Mouse (Mus musculus) kidney, embryonic 15.5 days (tissue): ENCODE measurements around the gene Nfib. TPM values are rescaled to one million over a fixed set of nuclear protein-coding genes. Genes with fewer than 3 reads are reported as not detected.

Experiments used
- ATAC-seq: fragments of 200-750 bp; cut with Nextera tagmentation; replicated peaks from 2 replicates; pipeline ENCODE4 v1.8.0; 2017; ENCODE audit warnings: moderate TSS enrichment; ENCODE audit not compliant: low FRiP score
- H3K27ac ChIP-seq: fragments of 300-500 bp; sonication (generic); 2 replicates; pipeline ENCODE4 v1.5.1; 2015; ENCODE audit warnings: mild to moderate bottlenecking, inconsistent platforms
- H3K27me3 ChIP-seq: fragments of 300-500 bp; sonication (generic); 2 replicates; pipeline ENCODE4 v1.6.1; 2015; ENCODE audit warnings: inconsistent platforms
- H3K36me3 ChIP-seq: fragments of 300-500 bp; sonication (generic); 2 replicates; pipeline ENCODE4 v1.6.1; 2015; ENCODE audit warnings: inconsistent platforms
- H3K4me1 ChIP-seq: fragments of 300-500 bp; sonication (generic); 2 replicates; pipeline ENCODE4 v1.6.1; 2015; ENCODE audit warnings: inconsistent platforms
- H3K4me2 ChIP-seq: fragments of 300-500 bp; sonication (generic); 2 replicates; pipeline ENCODE4 v1.6.1; 2015; ENCODE audit warnings: moderate library complexity, mild to moderate bottlenecking, inconsistent platforms
- H3K4me3 ChIP-seq: fragments of 300-500 bp; sonication (generic); replicated peaks from 2 replicates; pipeline ENCODE4 v1.5.1; 2015; ENCODE audit warnings: mild to moderate bottlenecking, inconsistent platforms
- H3K9ac ChIP-seq: fragments of 300-500 bp; sonication (generic); 2 replicates; pipeline ENCODE4 v1.6.1; 2015; ENCODE audit warnings: mild to moderate bottlenecking, inconsistent platforms
- H3K9me3 ChIP-seq: fragments of 300-500 bp; sonication (generic); replicated peaks from 2 replicates; pipeline ENCODE4 v1.6.1; 2016; ENCODE audit warnings: inconsistent platforms
- WGBS: fragments of 180-500 bp; shearing (Covaris S2); methylation state at CpG from one replicate; pipeline ENCODE4 v1.1.7; 2015; ENCODE audit warnings: mixed read lengths; 5-methylcytosine and 5-hydroxymethylcytosine counted together
- polyA plus RNA-seq: library from polyadenylated mRNA; unstranded; fragments of >200 nt; fragmentation: Nextera tagmentation; extraction: Ambion mirVana; gene quantifications from 2 replicates; pipeline ENCODE4 v1.2.1, GENCODE M21; 2015

The Nfib gene
- polyA plus RNA-seq: 29.0 and 33.8 TPM in 2 replicates

DNA sequence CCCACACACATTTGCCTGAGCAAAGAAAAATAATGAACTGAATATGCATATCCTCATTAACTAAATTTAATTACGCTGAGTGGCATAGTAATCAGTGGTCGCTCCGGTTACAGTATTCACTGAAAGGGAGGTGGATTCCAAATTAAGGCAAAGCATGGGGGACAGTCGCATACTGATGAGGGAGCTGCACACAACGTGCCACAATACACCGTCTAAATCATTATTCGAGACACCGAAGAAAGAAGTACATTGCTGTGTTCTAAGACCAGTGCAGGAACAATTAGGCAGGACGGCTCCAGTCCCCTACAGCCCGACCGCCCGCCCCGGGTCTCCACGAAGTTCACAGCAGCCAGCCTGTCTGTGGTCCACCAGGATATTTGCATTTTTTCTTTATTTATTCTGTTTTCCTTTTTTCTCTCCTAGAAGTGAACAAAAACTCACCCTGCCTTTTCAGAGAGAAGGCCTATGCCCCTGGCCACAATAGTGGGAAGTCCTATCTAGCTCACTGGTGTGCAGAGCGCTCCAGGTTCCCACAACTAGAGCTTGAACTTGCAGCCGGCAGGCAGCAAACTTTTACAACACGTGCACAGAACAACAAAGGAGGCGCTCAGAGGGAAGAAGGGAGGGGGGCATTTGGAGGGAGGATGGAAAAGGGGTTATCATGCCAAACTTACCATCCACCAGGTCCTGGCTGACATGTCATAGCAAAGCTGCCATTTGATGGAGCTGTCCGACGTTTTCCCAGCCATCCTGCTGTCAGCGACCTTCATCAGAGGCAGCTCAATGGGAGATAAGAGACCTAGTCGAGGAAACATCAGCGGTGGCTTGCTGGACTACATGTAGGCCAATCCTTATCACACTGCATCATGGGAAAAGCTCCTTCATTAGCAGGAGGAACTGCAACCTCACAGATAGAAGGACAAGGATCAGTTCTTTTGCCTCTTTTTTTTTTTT is at the start of gene Nfib:
Nfib (minus strand) TSS at position 910 of the 954 bp plus-strand sequence.
- Histone ChIP-seq H3K36me3 (no peaks in the 10 kb centered on the region), H3K9me3 (no peaks in the 10 kb centered on the region), H3K4me2 (no peak within 1 kb of the TSS), H3K27ac (no peak within 1 kb of the TSS), H3K27me3 (no peaks in the 10 kb centered on the region), H3K9ac (no peak within 1 kb of the TSS), H3K4me3 (no peak within 1 kb of the TSS), H3K4me1 (0 out of 2 replicates have a peak, but pooled peaks cover 4% of the 10 kb centered on the region)
- 74% methylated on average over 23 of the region's 23 CpGs for WGBS
- no peak for ATAC-seq

DNA sequence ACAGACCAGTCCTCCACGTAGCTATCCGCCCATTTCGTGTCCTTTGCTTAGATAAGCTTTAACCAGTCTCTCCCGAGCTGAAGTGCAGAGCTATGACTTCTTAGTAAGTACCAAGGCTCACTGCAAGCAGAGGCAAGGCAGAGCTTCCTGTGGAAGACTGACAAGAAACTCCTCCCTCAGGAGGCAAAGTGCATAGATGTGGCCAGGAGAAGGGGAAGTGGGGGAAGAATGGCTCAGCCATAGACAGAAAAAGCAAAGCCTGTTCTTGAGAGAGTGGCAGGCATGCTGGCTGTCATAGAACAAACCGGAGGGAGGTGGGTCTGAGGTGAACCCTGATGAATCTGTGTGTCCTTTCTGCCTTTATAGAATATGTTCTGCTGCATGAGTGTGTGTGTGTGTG is 30.2 kb upstream of the Nfib start:
- H3K4me2 ChIP-seq: no peak overlapping the region
- H3K9me3 ChIP-seq: no peaks in the 10 kb centered on the region
- ATAC-seq: no peak
- 0 out of 2 replicates have a peak, but pooled peaks cover 2% of the 10 kb centered on the region for H3K4me1 ChIP-seq
- no peak overlapping the region for H3K9ac ChIP-seq
- no peak overlapping the region for H3K4me3 ChIP-seq
- H3K36me3 ChIP-seq: no peaks in the 10 kb centered on the region
- no peaks in the 10 kb centered on the region for H3K27me3 ChIP-seq
- H3K27ac ChIP-seq: no peak overlapping the region
- 67% methylated on average over 5 of the region's 5 CpGs for WGBS

DNA sequence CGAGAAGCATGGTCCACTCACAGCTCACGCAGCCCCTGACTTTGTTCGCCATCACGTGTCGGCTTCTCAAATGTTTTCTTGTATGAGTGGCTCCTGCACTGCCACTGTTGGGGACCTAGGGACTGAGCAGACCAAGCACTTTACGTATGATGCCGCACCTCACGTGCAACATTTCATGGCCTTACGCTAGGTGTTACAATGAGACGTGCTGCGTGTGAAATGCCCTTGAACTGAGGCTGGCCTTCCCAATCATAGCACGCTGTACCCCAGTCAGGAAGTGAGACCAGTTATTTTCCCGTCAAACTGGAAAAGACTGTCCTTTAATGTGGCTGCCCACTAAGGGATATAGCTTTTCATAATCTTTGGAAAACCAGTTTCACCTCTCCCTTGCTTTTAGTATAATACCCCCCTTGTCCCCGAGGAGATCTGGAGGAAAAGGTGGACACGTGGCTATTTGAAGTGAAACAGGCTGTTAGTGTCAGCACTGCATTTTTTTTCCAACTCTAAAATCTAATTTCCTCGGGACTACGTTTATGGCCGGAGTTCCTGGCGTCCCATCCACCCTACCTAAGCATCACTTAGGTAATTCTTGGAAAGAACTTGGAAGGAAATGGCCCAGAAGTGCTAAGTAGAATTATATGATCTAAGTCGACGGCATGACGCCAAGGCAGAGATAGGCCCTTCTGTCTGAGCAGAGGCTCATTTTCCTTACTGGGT is 29.4 kb upstream of the Nfib start:
- no peak for ATAC-seq
- Histone ChIP-seq H3K36me3 (no peaks in the 10 kb centered on the region), H3K4me1 (0 out of 2 replicates have a peak, but pooled peaks cover 2% of the 10 kb centered on the region), H3K27me3 (no peaks in the 10 kb centered on the region), H3K9me3 (no peaks in the 10 kb centered on the region), H3K27ac (no peak overlapping the region), H3K9ac (no peak overlapping the region), H3K4me2 (no peak overlapping the region), H3K4me3 (no peak overlapping the region)
- 72% methylated on average over 22 of the region's 22 CpGs for whole genome bisulfite sequencing

DNA sequence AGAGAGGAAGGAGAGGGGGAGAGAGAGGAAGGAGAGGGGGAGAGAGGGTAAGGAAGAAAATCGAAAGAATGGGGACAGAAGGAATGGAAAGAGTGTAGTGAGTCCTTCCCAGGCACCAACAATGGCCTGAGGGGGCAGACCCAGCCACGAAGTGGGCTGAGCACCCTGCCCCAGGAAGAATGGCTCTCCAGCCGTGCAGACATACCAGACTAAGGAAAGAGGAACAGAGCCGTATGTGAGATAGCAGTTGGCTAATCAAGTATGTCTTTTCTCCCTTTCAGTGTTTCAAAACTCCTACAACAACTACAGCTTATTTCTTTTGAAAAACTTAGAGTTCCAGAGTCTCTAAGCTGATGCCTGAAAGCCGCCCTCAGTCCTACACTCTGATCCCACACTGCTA is 28.8 kb upstream of the Nfib start:
- 57% methylated on average over 5 of the region's 5 CpGs for WGBS
- H3K27ac ChIP-seq: no peak overlapping the region

DNA sequence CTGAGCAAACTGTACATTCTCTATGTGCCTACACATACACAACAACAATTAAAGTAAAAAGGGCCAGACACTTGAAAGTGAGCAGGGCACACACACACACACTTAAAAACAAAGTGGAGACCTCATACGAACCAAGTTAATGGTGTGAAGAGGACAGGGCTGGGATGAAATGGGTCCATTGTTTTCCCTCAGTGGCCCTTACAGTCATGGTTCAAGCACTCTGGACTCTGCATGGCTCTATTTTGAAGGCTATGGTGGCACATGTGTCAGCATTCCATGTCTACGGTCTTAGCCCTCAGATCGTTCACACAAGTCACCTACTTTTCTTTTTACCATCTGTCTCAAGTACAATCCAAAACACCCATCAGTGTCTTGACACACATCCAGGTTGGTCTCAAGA is 28.1 kb upstream of the Nfib start:
- Histone ChIP-seq H3K9ac (no peak overlapping the region), H3K4me3 (no peak overlapping the region), H3K4me2 (no peak overlapping the region), H3K27ac (no peak overlapping the region), H3K9me3 (no peaks in the 10 kb centered on the region), H3K27me3 (no peaks in the 10 kb centered on the region), H3K36me3 (no peaks in the 10 kb centered on the region), H3K4me1 (0 out of 2 replicates have a peak, but pooled peaks cover 2% of the 10 kb centered on the region)
- 39% methylated on average over 3 of the region's 3 CpGs for WGBS
- ATAC-seq: peak; percentile 79

More for the DNA sequence above, 28.8 kb upstream of the Nfib start:
- Histone ChIP-seq H3K36me3 (no peaks in the 10 kb centered on the region), H3K9me3 (no peaks in the 10 kb centered on the region), H3K9ac (no peak overlapping the region), H3K4me1 (0 out of 2 replicates have a peak, but pooled peaks cover 2% of the 10 kb centered on the region), H3K4me2 (no peak overlapping the region), H3K27me3 (no peaks in the 10 kb centered on the region), H3K4me3 (no peak overlapping the region)
- ATAC-seq: no peak

DNA sequence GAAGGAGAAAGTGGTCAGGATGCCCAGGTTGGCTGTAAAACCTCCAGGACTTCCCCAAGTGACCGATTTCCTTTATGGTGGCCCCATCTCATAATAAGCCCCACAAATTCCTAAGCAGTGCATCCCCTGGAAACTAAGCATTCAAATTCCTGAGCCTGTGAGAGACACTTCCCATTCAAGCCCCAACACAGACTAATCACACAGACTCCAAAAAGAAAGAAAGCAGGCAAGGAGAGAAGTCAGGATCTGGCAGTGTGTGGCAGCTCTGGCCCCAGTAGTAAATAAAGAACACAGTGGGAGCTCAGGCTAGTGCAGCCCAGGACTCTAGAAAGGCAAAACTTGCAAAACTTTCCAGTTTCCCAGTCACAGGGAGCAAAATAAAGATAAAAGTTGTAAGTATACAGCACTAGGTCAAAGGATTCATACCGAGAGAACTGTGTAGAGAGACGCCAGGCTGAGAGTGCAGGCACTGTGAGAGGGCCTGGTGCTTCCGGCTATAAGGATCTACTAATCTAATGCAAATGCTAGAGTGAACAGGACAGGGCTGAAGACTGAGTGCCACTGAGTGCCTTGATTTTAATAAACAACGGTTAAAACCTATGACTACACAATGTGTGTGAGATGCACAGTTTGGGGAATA is 24.8 kb upstream of the Nfib start:
- ATAC-seq: no peak
- H3K36me3 ChIP-seq: no peaks in the 10 kb centered on the region
- H3K9ac ChIP-seq: no peak overlapping the region
- H3K27me3 ChIP-seq: no peaks in the 10 kb centered on the region
- H3K9me3 ChIP-seq: no peaks in the 10 kb centered on the region
- no peak overlapping the region for H3K27ac ChIP-seq
- WGBS: 82% methylated on average over 5 of the region's 5 CpGs
- H3K4me2 ChIP-seq: no peak overlapping the region
- H3K4me1 ChIP-seq: 0 out of 2 replicates have a peak, but pooled peaks cover 2% of the 10 kb centered on the region
- H3K4me3 ChIP-seq: no peak overlapping the region

DNA sequence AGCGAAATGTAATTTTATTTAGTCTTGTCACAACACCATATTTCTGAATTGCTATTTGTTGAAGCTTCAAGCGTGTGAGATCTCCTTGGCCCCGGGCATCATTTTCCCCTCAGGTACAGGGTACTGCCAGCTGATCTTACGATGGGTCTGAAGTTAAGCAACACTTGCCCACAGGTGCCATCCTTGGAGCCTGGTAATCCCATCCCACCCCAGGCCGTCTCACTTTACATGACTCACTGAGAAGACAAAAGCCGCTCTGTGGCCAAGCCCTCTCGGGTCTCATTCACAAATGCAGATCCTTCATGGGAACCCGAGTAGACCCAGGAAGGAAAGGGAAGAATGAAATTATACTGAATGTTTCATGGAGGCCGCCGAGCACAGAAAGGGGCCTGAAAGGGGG is 18.5 kb upstream of the Nfib start:
- no peak overlapping the region for H3K4me2 ChIP-seq
- no peaks in the 10 kb centered on the region for H3K36me3 ChIP-seq
- H3K27me3 ChIP-seq: no peaks in the 10 kb centered on the region
- 0 out of 2 replicates have a peak, but pooled peaks cover under 1% of the 10 kb centered on the region for H3K9me3 ChIP-seq
- no peak overlapping the region for H3K9ac ChIP-seq
- no peak overlapping the region for H3K4me3 ChIP-seq
- 55% methylated on average over 10 of the region's 10 CpGs for WGBS
- H3K4me1 ChIP-seq: no peaks in the 10 kb centered on the region
- no peak for ATAC-seq
- no peak overlapping the region for H3K27ac ChIP-seq

DNA sequence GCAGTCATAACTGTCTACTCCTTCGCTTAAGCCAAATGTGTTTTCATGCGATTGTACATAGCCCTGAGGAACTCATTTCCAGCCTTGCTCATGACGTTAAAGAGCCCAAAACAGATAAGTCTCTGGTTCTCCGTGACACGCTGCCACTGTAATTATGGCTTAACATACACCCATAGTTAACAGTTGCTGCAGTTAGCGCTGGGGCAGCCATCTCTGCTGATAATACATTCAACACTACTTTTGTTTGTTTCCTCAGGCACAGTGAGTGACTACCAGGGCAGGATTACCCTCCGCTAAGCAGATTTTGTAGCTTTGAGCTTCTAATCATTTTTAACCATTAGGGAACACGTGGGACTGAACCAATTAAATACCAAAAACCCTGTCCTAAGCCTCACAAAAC is 17.5 kb upstream of the Nfib start:
- Histone ChIP-seq H3K36me3 (no peaks in the 10 kb centered on the region), H3K4me1 (no peaks in the 10 kb centered on the region), H3K9ac (no peak overlapping the region), H3K9me3 (0 out of 2 replicates have a peak, but pooled peaks cover 3% of the 10 kb centered on the region), H3K27me3 (no peaks in the 10 kb centered on the region), H3K4me2 (no peak overlapping the region), H3K27ac (no peak overlapping the region), H3K4me3 (no peak overlapping the region)
- WGBS: 91% methylated on average over 8 of the region's 8 CpGs
- ATAC-seq: no peak

DNA sequence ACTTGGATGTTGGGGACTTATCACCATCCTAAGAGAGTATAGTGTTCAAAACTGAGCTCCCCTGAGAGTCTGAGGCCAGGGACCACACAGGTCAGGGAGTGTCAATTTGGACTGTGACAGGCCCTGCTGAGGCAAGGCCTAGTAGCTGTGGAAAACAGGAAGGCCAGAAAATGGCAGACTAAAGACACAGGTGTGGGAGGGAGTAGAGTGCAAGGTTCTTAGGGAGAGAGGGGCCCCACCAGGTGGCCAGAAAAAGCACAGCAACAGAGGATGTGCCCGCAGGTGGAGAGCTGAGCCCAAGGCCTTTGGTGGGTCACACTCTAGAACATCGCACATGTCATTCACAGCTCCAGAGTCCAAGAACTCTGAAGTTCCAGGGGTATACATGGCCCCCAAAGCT is 10.3 kb upstream of the Nfib start:
- Histone ChIP-seq H3K27me3 (peaks cover 3% of the 10 kb centered on the region; the same call in 1 of the 2 replicates), H3K4me1 (no peaks in the 10 kb centered on the region), H3K9me3 (0 out of 2 replicates have a peak, but pooled peaks cover 3% of the 10 kb centered on the region), H3K36me3 (no peaks in the 10 kb centered on the region), H3K4me2 (no peak overlapping the region), H3K9ac (no peak overlapping the region), H3K4me3 (no peak overlapping the region), H3K27ac (no peak overlapping the region)
- WGBS: 85% methylated on average over 2 of the region's 2 CpGs
- no peak for ATAC-seq

DNA sequence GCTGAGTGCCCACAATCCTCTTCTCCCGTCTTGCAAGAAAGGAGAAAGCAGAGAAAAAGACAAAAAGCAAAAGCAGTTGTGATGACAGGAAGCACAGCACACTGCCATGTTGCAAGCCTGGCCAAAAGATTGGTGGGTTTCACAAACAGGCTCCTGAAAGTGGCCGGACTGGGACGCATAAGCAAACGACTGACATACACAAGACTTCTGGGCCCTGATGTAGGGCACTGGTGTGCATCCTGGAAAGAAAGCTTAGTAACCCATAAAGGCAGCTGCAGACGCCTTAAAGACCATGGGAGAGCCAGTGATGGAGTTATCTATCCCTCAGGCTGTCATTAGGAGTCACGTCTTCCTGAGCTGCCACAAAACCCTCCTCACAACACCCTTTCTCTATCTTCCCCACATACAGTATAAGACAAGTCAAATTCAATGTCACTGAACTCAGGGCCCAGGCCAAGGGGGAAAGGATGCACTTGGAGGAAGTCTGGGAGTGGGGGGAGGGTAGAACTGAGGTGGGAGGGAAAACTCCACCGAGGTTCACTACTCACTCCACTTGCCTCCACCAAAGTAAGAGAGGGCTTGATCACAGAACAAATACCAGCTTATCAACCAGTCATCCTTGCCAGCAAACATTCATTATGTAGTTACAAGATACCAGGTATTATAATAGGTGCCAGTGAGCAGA is 6.2 kb upstream of the Nfib start:
- H3K9ac ChIP-seq: no peak overlapping the region
- no peaks in the 10 kb centered on the region for H3K36me3 ChIP-seq
- H3K4me1 ChIP-seq: no peaks in the 10 kb centered on the region
- no peak overlapping the region for H3K4me3 ChIP-seq
- H3K4me2 ChIP-seq: no peak overlapping the region
- H3K27ac ChIP-seq: no peak overlapping the region
- no peaks in the 10 kb centered on the region for H3K9me3 ChIP-seq
- WGBS: 77% methylated on average over 7 of the region's 7 CpGs
- no peak for ATAC-seq
- peaks cover 3% of the 10 kb centered on the region; the same call in 1 of the 2 replicates for H3K27me3 ChIP-seq

DNA sequence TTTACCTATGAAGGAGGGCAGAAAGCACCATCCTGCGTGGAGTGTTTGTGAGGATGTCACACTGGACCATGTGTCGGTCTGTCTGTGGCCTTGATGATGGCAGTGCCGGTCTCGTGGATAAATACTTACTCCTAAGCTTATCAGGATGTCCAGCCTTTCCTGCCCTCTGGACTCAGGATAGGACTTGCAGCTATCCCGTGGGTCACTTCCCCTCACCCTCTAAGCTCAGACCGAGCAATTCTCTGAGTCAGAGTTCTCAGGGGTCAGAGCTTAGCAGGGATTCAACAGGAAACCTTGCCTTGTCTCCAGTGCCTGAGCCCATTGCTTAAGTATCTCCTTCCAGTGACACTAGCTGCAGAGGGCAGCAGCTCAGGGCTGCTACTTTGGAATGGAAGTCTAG is 4.1 kb upstream of the Nfib start:
- no peaks in the 10 kb centered on the region for H3K9me3 ChIP-seq
- ATAC-seq: no peak
- no peak overlapping the region for H3K4me2 ChIP-seq
- H3K27ac ChIP-seq: no peak overlapping the region
- H3K36me3 ChIP-seq: no peaks in the 10 kb centered on the region
- peaks cover 3% of the 10 kb centered on the region; the same call in 1 of the 2 replicates for H3K27me3 ChIP-seq
- no peak overlapping the region for H3K4me3 ChIP-seq
- no peaks in the 10 kb centered on the region for H3K4me1 ChIP-seq
- no peak overlapping the region for H3K9ac ChIP-seq
- WGBS: 75% methylated on average over 6 of the region's 6 CpGs
